ENCODE assay signal across 18 mouse cellular contexts in genomic region chr2:146140711-146141110, GRCm38 (mm10).
"Had no signal": no experiment of that assay in that cellular context is flagged by ENCODE, and none has a peak within 500 bp of the region (broad histone marks: within the 10 kb centered on the region; RNA-seq: fewer than 3 reads in every experiment).

No protein-coding gene starts in this region.

- H3K4me3 ChIP-seq: lung, embryonic 15.5 days; megakaryocyte, embryonic 14.5 days; midbrain, embryonic 13.5 days; midbrain, embryonic 15.5 days; neural tube, embryonic 13.5 days; stomach, embryonic 15.5 days had no signal

- ATAC-seq: liver, postnatal 0 days; lung, postnatal 0 days; midbrain, embryonic 13.5 days; midbrain, embryonic 15.5 days had no signal

- H3K9me3 ChIP-seq: lung, embryonic 15.5 days; midbrain, embryonic 15.5 days; stomach, embryonic 15.5 days had no signal

- DNase-seq: liver, postnatal 0 days; lung, adult 2 months; lung, postnatal 14 days; lung, postnatal 36 days; right cerebral cortex, postnatal 14 days; thymus, adult 2 months; thymus, postnatal 25 days; thymus, postnatal 4 days had no signal

- H3K36me3 ChIP-seq: lung, embryonic 15.5 days; midbrain, embryonic 13.5 days; midbrain, embryonic 15.5 days; neural tube, embryonic 13.5 days; stomach, embryonic 15.5 days had no signal

- H3K4me2 ChIP-seq: lung, embryonic 15.5 days; midbrain, embryonic 11.5 days; midbrain, embryonic 13.5 days; midbrain, embryonic 15.5 days; neural tube, embryonic 13.5 days; stomach, embryonic 15.5 days had no signal

- H3K27me3 ChIP-seq: lung, embryonic 15.5 days; megakaryocyte, embryonic 14.5 days; midbrain, embryonic 13.5 days; midbrain, embryonic 15.5 days; neural tube, embryonic 13.5 days; stomach, embryonic 15.5 days had no signal

- H3K27ac ChIP-seq: lung, embryonic 15.5 days; macrophage; midbrain, embryonic 13.5 days; midbrain, embryonic 15.5 days; neural tube, embryonic 13.5 days; stomach, embryonic 15.5 days; stomach, postnatal 0 days had no signal

- H3K9ac ChIP-seq: liver, postnatal 0 days; lung, embryonic 15.5 days; midbrain, embryonic 13.5 days; midbrain, embryonic 15.5 days; neural tube, embryonic 13.5 days; stomach, embryonic 15.5 days had no signal

- H3K4me1 ChIP-seq: lung, embryonic 15.5 days; megakaryocyte, embryonic 14.5 days; midbrain, embryonic 13.5 days; midbrain, embryonic 15.5 days; neural tube, embryonic 13.5 days; stomach, embryonic 15.5 days had no signal
